Mouse (Mus musculus): Measurements from ENCODE around the gene Klf8.

The Klf8 gene

DNA sequence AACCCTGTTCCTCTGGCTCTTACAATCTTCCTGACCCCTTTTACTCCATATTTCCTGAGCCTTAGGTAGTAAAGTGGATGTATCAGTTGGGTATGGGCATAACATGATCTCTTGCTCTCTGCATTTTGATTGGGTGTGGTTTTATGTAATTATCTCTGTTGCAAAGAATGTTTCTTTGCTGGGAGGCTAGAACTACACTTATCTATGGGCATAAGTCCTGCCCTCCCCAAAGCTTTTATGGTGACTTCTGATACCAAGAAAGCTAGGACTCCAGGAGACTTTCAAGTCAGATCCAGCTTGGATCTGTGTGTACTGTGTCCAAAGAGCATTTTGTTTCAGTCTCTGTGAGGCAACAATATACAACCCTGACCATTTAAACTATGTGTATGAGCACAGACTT lies 202.3 kb downstream of the Klf8 start:
- no peak for DNase-seq (ENCODE audit: low spot score in 2 of 2)

DNA sequence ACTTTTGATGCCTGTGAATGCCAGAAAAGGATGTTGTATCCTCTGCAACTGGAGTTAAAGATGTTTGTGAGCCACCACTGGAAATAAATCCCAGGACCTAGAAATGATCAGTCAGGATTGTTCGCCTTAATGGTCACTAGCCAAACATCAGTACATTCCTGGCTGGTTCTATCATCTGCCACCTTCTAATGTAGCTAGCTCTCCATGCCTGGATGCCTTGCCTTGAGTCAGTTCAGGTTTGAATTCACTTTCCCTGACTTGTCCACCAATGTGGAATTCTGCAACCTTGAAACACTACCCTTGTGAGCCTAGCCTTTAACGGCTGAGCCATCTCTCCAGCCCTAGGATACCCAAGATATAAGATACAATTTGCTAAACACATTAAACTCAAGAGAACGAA lies 202.8 kb downstream of the Klf8 start:
- DNase-seq (ENCODE audit: low spot score in 2 of 2), result no peak
